Mouse (Mus musculus) E14TG2a.4 (cell line): ENCODE measurements around the gene Gon4l.
"Not testable (repeated sequence)": the region's sequence is repeated elsewhere in the genome, so short reads cannot be mapped to it uniquely, and the experiment has no call there.

Experiments used
- CTCF ChIP-seq: conservative IDR thresholded peaks from 2 replicates; pipeline ENCODE4 v1.5.1; 2014; ENCODE audit warnings: low read length
- NANOG ChIP-seq: IDR thresholded peaks from 2 replicates; pipeline ENCODE4 v1.6.1; 2014; ENCODE audit warnings: borderline replicate concordance, low read length, mixed read lengths
- POU5F1 ChIP-seq: IDR thresholded peaks from 2 replicates; pipeline ENCODE4 v1.6.1; 2014; ENCODE audit warnings: low read length, borderline replicate concordance

- TF ChIP-seq CTCF, NANOG, POU5F1: not testable (repeated sequence)
These were observed 58.0 kb downstream of the Gon4l start for GRCm38 (mm10) chr3:88893011-88893410.
